Mouse (Mus musculus) CD8-positive naive resting alpha-beta T cell, adult 57 days (primary cell): ENCODE measurements around the gene Tcta. TPM values are rescaled to one million over a fixed set of nuclear protein-coding genes. Genes with fewer than 3 reads are reported as not detected.

Experiments used
- total RNA-seq: library from RNA; stranded (reverse); gene quantifications from one replicate; pipeline ENCODE4 v1.2.4, GENCODE M21; 2023

Gene Tcta
- 8.1 TPM for total RNA-seq

GRCm38 (mm10) chr9:108305629-108306520 is at the start of gene Tcta, which contains the start of gene Rhoa:
TSS of gene Tcta (minus strand) at chr9:108306160.
TSS of gene Rhoa (plus strand) at chr9:108306129.

GRCm38 (mm10) chr9:108347540-108348289 is 41.8 kb upstream of the Tcta start, which contains the start of gene Usp4:
TSS of gene Usp4 (plus strand) at chr9:108347853.

DNA sequence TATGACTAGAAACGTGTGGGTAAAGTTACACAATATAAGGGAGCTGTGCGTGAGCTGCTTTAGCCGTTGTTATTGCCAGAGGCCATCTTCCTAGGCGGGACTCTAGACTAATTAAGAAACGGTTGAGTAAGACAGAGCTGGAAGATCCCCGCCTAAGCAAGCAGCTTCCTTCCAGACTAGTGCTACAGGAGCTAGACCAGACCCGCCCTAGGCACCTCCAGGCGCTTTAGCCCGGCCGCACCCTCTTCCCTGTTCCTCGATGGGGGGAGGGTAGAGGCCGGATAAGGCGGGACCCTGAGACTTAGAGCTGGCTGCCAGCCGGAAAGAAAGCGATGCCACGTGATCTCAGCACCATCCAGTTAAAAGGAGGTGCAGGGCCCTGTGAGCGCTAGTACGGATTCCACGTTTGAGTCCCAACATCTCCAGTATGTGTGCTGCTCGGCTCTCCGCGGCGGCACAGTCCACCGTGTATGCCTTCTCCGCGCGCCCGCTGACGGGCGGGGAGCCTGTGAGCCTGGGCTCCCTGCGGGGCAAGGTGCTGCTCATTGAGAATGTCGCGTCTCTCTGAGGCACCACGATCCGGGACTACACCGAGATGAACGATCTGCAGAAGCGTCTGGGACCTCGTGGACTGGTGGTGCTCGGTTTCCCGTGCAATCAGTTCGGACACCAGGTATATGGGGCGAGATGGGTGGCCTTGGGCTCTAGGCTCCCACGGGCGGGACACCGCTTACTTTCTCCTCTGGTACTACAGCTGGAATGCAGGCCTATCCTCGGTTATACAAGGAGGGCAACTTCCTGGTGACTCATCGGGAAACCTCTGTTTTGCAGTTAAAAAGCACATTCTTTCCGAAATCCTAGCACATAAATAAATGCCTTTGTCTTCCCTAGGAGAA is 33.2 kb upstream of the Tcta start, which contains the start of gene Gpx1:
TSS of gene Gpx1 (plus strand) at position 18 of the 896 bp plus-strand sequence.

GRCm38 (mm10) chr9:108296453-108297355 is 9.3 kb downstream of the Tcta start, which contains the start of gene Amt:
TSS of gene Amt (plus strand) at chr9:108296853.

GRCm38 (mm10) chr9:108290016-108290750 is 15.8 kb downstream of the Tcta start, which contains the start of gene Nicn1:
TSS of gene Nicn1 (plus strand) at chr9:108290429.

DNA sequence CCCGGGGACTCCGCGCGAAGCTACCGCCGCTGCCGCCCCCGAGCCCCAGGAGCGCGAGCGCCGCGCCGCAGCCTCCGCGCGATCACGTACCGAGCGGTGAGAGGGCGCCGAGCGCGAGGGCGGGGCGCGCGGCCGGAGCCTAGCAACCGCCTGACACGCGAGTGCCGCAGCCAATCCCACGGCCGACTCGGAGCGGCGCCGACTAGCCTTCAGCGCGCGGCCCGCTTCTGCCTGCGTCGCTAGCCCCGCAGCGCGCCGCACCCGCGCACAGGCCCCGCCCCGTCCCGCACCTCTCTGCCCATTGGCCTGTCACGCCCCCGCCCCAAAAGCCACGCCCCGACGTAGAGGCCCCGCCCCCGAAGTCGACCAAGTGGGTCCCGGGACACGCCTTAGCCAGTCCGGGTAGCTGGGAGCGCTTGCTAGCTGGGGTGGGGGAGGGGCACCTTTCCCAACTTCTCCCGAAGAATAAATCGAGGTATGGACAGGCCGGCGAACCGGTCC is 42.2 kb downstream of the Tcta start, which contains the start of gene Dag1:
TSS of gene Dag1 (minus strand) at position 269 of the 501 bp plus-strand sequence.

Other genes starting within 250 kb of the Tcta start
- 0.52 TPM for gene Mst1, start 225.7 kb downstream of the Tcta start, total RNA-seq
- 181 TPM for gene Rnf123, start 222.8 kb downstream of the Tcta start, total RNA-seq
- gene Apeh, start 211.6 kb downstream of the Tcta start, total RNA-seq: 111 TPM
- gene Bsn, start 115.8 kb downstream of the Tcta start, total RNA-seq: 0.64 TPM
- gene Dag1, start 42.2 kb downstream of the Tcta start, total RNA-seq: 33.8 TPM
- 3.4 TPM for gene Nicn1, start 15.7 kb downstream of the Tcta start, total RNA-seq
- gene Amt, start 9.3 kb downstream of the Tcta start, total RNA-seq: 2.9 TPM
- 365 TPM for gene Rhoa, start within 50 bp of the Tcta start, total RNA-seq
- 217 TPM for gene Gpx1, start 32.7 kb upstream of the Tcta start, total RNA-seq
- gene Usp4, start 41.7 kb upstream of the Tcta start, total RNA-seq: 150 TPM
- 5.4 TPM for gene 1700102P08Rik, start 86.6 kb upstream of the Tcta start, total RNA-seq
- gene Ccdc36, start 122.3 kb upstream of the Tcta start, total RNA-seq: not detected
- gene BC048562, start 130.3 kb upstream of the Tcta start, total RNA-seq: not detected
- gene Ccdc71, start 154.4 kb upstream of the Tcta start, total RNA-seq: 35.5 TPM
- 5.8 TPM for gene Klhdc8b, start 155.4 kb upstream of the Tcta start, total RNA-seq
- 0.15 TPM for gene Lamb2, start 173.6 kb upstream of the Tcta start, total RNA-seq
- gene Usp19, start 184.4 kb upstream of the Tcta start, total RNA-seq: 285 TPM
- 183 TPM for gene Qars, start 201.5 kb upstream of the Tcta start, total RNA-seq
- gene Qrich1, start 210.6 kb upstream of the Tcta start, total RNA-seq: 225 TPM